Mouse (Mus musculus): ENCODE results near the gene Dpep2nb. TPM values are rescaled to one million over a fixed set of nuclear protein-coding genes. Genes with fewer than 3 reads are reported as not detected.

Dpep2nb gene
- polyA plus RNA-seq, 1 experiment from 2014 or later, result not detected

Small RNA genes lying within 50 kb of the gene (microRNA-seq; reads per million reads assigned to microRNA genes)
- gene Mir7074, result not detected

Other genes with a start within 250 kb of the Dpep2nb start
- 34.7 and 36.6 TPM in 2 replicates for gene Gfod2, start 247.3 kb downstream of the Dpep2nb start, polyA plus RNA-seq (2016; fragmentation: Nextera tagmentation; extraction: Ambion mirVana)
- gene Ranbp10, start 178.6 kb downstream of the Dpep2nb start, polyA plus RNA-seq (2016; fragmentation: Nextera tagmentation; extraction: Ambion mirVana), result 11.4 and 12.1 TPM in 2 replicates
- gene Tsnaxip1, start 178.2 kb downstream of the Dpep2nb start, polyA plus RNA-seq (2016; fragmentation: Nextera tagmentation; extraction: Ambion mirVana), result 0.19 and 0.40 TPM in 2 replicates
- 49.6 and 51.2 TPM in 2 replicates for gene Cenpt, start 152.7 kb downstream of the Dpep2nb start, polyA plus RNA-seq (2016; fragmentation: Nextera tagmentation; extraction: Ambion mirVana)
- 82.1 and 83.0 TPM in 2 replicates for gene Thap11, start 150.8 kb downstream of the Dpep2nb start, polyA plus RNA-seq (2016; fragmentation: Nextera tagmentation; extraction: Ambion mirVana)
- 394 and 398 TPM in 2 replicates for gene Nutf2, start 145.4 kb downstream of the Dpep2nb start, polyA plus RNA-seq (2016; fragmentation: Nextera tagmentation; extraction: Ambion mirVana)
- 69.8 and 78.4 TPM in 2 replicates for gene Edc4, start 125.1 kb downstream of the Dpep2nb start, polyA plus RNA-seq (2016; fragmentation: Nextera tagmentation; extraction: Ambion mirVana)
- 0.35 and 0.54 TPM in 2 replicates for gene Nrn1l, start 112.4 kb downstream of the Dpep2nb start, polyA plus RNA-seq (2016; fragmentation: Nextera tagmentation; extraction: Ambion mirVana)
- 35.9 and 38.1 TPM in 2 replicates for gene Pskh1, start 105.5 kb downstream of the Dpep2nb start, polyA plus RNA-seq (2016; fragmentation: Nextera tagmentation; extraction: Ambion mirVana)
- gene Ctrl, start 72.1 kb downstream of the Dpep2nb start, polyA plus RNA-seq (2016; fragmentation: Nextera tagmentation; extraction: Ambion mirVana), result 1.9 and 2.2 TPM in 2 replicates
- gene Psmb10, start 67.5 kb downstream of the Dpep2nb start, polyA plus RNA-seq (2016; fragmentation: Nextera tagmentation; extraction: Ambion mirVana), result 30.5 and 36.8 TPM in 2 replicates
- 1.7 and 2.4 TPM in 2 replicates for gene Lcat, start 62.6 kb downstream of the Dpep2nb start, polyA plus RNA-seq (2016; fragmentation: Nextera tagmentation; extraction: Ambion mirVana)
- gene Slc12a4, start 39.9 kb downstream of the Dpep2nb start, polyA plus RNA-seq (2016; fragmentation: Nextera tagmentation; extraction: Ambion mirVana), result 31.0 and 33.9 TPM in 2 replicates
- gene Dpep3, start 26.5 kb downstream of the Dpep2nb start, polyA plus RNA-seq (2016; fragmentation: Nextera tagmentation; extraction: Ambion mirVana), result not detected in 2 replicates
- gene Dus2, start 14.6 kb downstream of the Dpep2nb start, polyA plus RNA-seq (2016; fragmentation: Nextera tagmentation; extraction: Ambion mirVana), result 21.0 and 24.9 TPM in 2 replicates
- gene Ddx28, start 5.9 kb upstream of the Dpep2nb start, polyA plus RNA-seq (2016; fragmentation: Nextera tagmentation; extraction: Ambion mirVana), result 22.3 and 23.6 TPM in 2 replicates
- 6.8 and 7.3 TPM in 2 replicates for gene Nfatc3, start 52.9 kb upstream of the Dpep2nb start, polyA plus RNA-seq (2016; fragmentation: Nextera tagmentation; extraction: Ambion mirVana)
- 7.5 and 10.5 TPM in 2 replicates for gene Esrp2, start 131.0 kb upstream of the Dpep2nb start, polyA plus RNA-seq (2016; fragmentation: Nextera tagmentation; extraction: Ambion mirVana)
- gene Pla2g15, start 144.4 kb upstream of the Dpep2nb start, polyA plus RNA-seq (2016; fragmentation: Nextera tagmentation; extraction: Ambion mirVana), result 12.8 and 13.8 TPM in 2 replicates
- 71.6 and 84.5 TPM in 2 replicates for gene Slc7a6, start 162.9 kb upstream of the Dpep2nb start, polyA plus RNA-seq (2016; fragmentation: Nextera tagmentation; extraction: Ambion mirVana)
- gene Slc7a6os, start 205.0 kb upstream of the Dpep2nb start, polyA plus RNA-seq (2016; fragmentation: Nextera tagmentation; extraction: Ambion mirVana), result 37.5 and 39.7 TPM in 2 replicates
- gene Prmt7, start 205.0 kb upstream of the Dpep2nb start, polyA plus RNA-seq (2016; fragmentation: Nextera tagmentation; extraction: Ambion mirVana), result 75.8 and 80.6 TPM in 2 replicates

All from embryonic facial prominence, embryonic 10.5 days (tissue).